Mouse (Mus musculus): ENCODE data around the gene Gxylt2.

DNA sequence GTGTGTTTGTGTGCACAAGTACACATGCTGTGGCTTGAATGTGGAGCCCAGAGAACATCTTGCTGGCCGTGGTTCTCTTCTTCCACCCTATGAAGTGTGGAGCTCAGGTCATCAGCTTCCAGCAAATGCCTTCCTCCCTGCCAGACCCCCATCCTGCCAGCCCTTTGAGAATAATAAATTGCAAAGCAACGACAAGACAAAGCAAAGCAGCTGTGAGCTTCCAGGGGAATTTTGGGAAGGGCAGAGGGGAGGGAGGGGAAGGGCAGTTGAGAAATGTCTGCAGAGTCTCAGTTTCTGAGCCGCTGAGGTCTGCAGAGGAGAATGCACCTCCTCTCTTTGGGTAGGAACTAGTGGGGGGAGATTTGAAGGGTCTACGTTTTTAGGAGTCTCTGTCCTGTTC is 75.9 kb downstream of the Gxylt2 start:
- TF ChIP-seq CTCF (IDR thresholded peaks at IDR 0.05; ENCODE audit: low read depth) (no peak), EP300 (IDR thresholded peaks at IDR 0.05; ENCODE audit: low read depth) (no peak)
